Mouse (Mus musculus): ENCODE measurements at regions not wholly inside any gene's neighbourhood (a gene's known extent, or its start where the extent isn't known, plus 50 kb on each side); places are given as distances from the start of the nearest gene placed in this dataset.

- no peak for DNase-seq
Observed at GRCm38 (mm10) chr19:28095620-28096019, 84.7 kb upstream of the Rfx3 start.

DNA sequence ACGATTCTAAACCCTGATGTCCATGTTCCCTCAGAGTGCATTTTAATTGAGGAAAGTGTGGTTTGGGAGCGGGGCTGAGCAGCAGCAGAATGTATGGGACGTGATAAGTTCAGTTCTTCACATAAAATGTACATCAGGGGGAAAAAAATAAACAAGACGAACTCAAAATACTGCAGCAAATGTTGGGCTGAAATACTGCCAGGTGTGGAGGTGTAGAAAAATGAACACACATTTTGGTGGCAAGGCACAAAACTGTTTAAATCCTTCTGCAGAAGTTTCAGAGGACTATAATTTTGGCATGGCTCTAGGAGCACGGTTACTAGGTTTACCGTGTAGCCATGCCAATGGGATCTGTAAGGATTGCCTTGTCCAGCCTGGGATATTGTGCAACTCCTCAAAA is 81.3 kb upstream of the Rfx3 start:
- no peak for DNase-seq

GRCm38 (mm10) chr19:28087607-28088546 is 76.9 kb upstream of the Rfx3 start:
- peak; percentile 4 for DNase-seq

DNA sequence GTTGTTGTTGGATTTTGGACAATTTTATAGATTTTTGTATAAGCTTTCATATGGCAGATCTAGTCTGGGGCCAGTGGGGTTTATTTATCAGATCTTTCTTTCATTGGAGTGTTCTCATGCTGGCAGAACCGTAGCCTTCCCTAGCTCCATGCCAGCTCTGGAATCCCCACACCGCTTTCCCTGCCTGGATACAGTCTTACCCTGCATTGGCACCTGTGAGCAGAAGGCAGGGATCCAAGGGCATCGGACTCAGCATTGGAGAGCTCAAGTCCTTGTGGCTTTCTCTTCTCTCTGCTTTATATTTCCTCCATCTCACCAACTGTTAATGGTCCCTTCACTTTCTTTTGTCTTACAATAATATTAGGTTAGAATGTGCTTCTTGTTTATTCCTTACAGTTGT is 59.4 kb upstream of the Rfx3 start:
- DNase-seq = no peak

Measured in cerebellum, adult 8-10 months (tissue).